Mouse (Mus musculus) cerebellum, adult 2 months (tissue): ENCODE data around the gene Rad51b.

Experiments
- CTCF ChIP-seq: fragments of 200-500 bp; IDR thresholded peaks from 2 replicates; pipeline ENCODE4 v1.5.1; 2011; ENCODE audit warnings: low read depth, mild to moderate bottlenecking, control low read depth, low read length, moderate library complexity, borderline replicate concordance; ENCODE audit not compliant: insufficient read depth
- POLR2A ChIP-seq: fragments of 200-500 bp; IDR thresholded peaks from 2 replicates; pipeline ENCODE4 v1.6.1; 2011; ENCODE audit warnings: low read length, control low read depth, borderline replicate concordance; ENCODE audit not compliant: insufficient read depth

- TF ChIP-seq CTCF (no peak), POLR2A (no peak)
These were observed 145.8 kb downstream of the Rad51b start for GRCm38 (mm10) chr12:79442836-79443390.
